Mouse (Mus musculus) adrenal gland, adult (tissue): ENCODE data around the gene Erc2.

Experiments
- DNase-seq, 2 experiments: peaks; one replicate each; pipeline ENCODE4 v3.0.0; 2022 to 2023; ENCODE audit warnings: low spot score in 1 of 2; ENCODE audit not compliant: inconsistent age in 2 of 2

Gene Erc2

DNA sequence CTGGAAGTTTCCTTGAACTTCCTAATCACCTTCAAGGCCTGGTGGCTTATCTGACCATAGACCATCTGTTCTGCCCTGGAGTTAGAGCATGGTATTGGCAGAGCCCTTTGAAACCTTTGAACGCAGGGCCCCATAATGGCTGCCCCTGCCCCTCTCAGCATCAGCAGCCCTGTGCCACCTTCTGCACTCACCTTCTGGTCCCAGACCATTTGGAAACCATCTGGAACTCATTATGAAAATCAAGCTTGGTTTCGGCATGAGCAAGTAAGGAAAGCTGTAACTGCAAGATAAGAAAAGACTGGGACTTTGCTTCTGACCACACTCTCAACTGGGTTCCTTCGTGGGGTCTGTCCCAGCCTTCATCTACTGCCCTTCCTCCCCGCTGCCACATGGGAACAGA, 796.3 kb downstream of the Erc2 start:
- no peak for DNase-seq

DNA sequence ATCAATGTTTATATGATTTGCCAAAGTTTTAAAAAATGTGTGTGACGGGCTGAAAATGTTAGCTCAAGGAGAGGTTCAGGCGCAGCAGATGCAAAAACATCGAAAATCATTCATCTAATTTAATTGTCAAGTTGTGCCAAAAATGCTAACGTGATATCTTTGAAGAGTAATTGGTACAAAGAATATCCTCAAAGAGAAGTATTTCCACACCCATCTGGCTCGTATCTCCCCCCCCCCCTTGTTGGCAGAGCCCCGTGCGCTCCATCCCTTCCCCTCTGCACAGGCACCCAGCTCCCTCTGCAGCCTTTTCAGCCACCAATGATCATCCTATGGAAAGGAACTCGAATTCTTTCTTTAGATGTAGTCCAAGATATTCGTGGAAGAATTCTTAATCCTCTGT, 797.0 kb downstream of the Erc2 start:
- DNase-seq = no peak

DNA sequence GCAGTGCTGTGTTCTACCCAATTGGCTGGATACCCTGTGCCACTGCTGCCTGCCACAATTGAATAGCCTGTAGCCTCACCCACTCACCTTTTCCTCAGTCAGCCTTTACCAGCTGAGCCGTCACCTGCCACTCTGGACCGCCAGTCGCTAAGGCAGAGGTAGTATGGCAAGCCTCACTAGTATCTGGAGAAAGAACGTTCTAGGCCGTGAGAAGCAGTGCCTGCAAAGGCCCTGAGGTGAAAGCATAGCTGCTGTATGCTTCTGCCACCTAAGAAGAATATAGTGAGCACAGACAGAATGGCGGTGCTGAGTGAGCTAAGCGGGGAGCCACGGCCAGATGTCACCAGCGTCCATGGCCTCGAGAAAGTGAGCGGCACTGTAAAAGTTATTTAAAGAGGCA, 798.4 kb downstream of the Erc2 start:
- peak; percentile 42 to 61 for DNase-seq

- no peak for DNase-seq
Measured at GRCm38 (mm10) chr14:28426610-28427009, 804.4 kb downstream of the Erc2 start.

GRCm38 (mm10) chr14:28431703-28432309, 809.6 kb downstream of the Erc2 start:
- DNase-seq = peak in 1 of 2 experiments; percentile 52

DNA sequence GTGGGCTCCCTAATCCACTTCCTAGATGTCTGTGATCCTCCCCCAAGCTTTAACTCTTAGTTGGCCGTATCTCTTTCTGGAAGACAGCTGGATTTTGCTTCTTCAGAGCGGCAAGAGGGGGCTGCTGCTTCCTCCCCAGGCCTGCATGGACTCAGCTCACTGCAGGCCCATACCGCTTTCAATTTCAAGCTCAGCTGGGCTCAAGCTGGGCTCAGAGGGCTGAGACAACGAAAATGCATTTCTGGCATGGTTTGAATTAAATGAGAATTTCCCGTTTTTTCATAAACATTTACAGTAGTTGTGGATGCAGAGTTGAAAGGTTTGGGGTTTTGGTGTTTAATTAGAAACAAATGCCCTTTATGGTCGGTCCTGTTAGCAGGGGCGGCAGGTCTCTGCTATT, 812.8 kb downstream of the Erc2 start:
- DNase-seq = no peak

DNA sequence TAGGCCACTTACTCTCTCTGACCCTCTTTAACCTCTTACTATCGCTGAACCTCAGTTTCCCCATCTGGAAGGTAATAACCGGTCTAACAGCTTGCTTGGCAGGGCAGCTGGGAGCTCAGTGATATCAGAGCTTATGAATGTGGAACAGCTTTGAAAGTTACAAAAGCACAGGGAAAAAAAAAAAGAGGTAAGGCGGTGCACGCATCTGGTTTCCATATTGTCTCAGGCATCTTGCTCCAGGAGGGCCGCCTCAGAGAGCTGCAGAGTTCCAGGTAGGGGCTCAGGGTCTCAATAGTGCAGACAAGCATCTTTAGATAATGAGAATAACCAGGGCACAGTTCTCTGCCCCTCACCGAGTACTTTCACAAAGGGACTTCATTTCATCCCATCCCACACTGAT, 816.9 kb downstream of the Erc2 start:
- DNase-seq = no peak

DNA sequence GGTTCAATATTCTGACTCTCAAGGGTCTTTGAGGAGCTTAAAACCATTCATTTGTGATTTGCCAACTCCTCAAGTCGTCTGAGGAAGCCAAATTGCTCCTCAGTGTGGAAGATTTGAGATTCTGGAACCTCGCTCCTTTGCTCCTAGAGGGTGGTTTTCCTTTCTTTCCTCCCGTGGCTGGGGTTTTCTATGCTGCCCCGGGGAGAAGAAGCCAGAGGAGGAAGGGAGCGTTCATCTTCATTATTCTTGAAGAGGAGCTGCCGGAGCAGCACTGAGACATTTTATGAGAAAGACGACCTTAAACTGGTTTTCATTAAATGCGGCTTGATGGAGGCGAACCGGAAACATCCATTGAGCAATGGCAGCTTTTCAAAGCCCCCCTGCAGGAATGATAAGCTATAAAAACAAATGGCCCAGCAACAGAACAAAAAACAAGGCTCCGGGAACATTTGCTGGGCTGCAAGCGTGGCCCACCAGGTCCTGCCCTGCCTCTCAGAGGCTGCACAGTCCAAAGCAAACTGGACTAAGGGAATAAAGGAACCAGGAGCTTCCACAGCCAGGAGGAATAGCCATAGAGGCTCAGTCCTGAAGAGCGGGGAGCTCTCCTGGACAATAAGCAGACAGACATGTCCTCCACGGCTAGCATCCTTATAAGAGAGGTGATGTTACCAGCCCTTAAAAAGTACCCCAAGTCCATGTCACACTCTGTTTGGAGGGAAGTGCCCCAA, 819.2 kb downstream of the Erc2 start:
- no peak for DNase-seq

- DNase-seq = no peak
Measured at GRCm38 (mm10) chr14:28443254-28443944, 821.2 kb downstream of the Erc2 start.

DNA sequence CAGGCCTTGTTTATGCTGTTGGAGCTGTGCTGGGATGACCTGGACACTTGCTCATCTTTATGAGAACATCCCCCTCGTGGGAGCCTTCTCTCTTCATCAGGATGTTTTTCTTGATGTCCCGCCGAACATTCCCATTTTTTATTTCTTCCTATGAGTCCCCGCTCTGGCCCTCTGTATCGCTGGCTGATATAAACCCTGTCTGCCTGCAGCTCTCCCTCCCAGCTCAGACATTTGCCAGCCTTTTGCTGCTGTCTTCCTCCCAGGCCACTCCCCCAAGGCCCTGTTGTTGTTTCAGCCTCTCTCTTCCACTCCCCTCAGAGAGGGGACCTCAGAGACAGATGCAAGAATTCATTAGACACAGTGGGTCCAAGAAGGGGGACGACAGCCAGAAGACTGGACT, 823.5 kb downstream of the Erc2 start:
- no peak for DNase-seq

DNA sequence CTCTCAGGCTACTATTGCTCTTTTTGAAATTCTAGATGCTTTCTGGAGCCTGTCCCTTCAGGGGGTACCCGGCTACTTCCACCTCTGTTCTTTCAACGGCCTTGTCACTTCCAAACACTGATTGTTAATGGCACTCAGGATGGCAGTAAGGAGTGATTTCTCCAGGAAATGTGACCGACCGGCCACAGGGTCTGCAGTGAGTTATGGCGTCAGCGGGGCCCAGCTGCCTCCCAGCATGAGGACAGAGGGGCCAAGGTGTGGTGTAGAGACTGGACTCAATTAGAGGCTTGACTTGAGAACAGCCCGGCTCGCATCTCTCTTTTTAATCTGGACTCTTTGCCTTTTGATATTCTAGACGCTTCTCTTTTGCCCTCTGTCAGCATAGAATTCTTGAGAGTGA, 829.5 kb downstream of the Erc2 start:
- no peak for DNase-seq

- peak; percentile 88 to 93 for DNase-seq
Measured at GRCm38 (mm10) chr14:28456372-28457076, 834.3 kb downstream of the Erc2 start.

DNA sequence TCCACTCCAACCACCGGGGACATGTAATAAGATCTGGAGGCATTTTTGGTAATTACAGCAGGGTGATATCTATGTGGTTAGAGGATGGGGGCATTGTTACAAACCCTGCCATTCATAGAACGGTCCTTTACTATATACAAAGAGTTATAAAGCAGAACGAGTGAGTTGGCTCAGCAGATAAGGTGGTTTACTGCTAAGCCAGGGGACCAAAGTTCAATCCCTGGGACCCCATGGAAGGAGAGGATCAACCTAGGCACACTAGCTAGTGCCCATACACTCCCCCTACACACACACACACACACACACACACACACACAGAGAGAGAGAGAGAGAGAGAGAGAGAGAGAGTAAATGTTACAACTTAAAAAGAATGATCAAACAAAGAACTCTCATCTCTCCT, 835.2 kb downstream of the Erc2 start:
- DNase-seq = no peak

DNA sequence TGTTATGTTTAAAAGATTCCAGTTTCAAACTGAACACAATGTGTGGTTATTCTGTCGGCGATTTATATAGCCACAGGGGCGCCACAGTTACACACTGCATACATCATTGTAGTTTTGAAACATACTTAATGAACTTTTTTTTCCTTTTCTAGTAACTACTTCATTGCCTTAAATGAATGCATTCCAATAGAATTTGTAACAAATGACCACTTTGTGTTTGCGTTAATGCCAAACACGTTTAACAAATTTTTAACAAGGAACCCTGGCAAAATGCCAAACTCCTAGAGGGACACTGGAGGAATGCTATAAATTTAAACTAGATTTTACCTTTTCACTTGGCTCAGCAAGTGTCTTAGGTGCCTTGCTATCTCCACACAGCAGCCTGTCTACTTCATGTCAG, 845.7 kb downstream of the Erc2 start:
- no peak for DNase-seq

GRCm38 (mm10) chr14:28469696-28470095, 847.5 kb downstream of the Erc2 start:
- DNase-seq = peak in 1 of 2 experiments; percentile 45

DNA sequence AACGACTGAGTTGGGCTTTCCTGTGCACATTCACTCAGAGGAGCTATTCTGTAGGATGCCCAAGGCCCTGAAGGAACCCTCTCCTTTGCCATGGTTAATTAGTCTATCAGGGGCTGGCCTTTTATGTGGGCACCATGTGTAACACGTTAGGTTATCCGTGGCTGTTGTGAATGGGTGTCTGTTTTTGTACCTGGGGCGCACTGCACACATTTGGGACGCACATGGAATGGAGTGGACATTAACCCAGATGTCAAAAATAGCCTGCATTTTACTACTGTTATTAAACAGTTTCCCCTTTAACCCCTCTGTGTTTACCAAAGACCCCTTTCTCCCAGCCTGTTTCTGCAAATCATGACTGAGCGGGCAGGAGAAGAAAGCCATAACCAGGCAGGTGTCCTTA, 848.0 kb downstream of the Erc2 start:
- no peak for DNase-seq

GRCm38 (mm10) chr14:28475012-28475411, 852.8 kb downstream of the Erc2 start:
- no peak for DNase-seq

GRCm38 (mm10) chr14:28475421-28475820, 853.2 kb downstream of the Erc2 start:
- DNase-seq = no peak

DNA sequence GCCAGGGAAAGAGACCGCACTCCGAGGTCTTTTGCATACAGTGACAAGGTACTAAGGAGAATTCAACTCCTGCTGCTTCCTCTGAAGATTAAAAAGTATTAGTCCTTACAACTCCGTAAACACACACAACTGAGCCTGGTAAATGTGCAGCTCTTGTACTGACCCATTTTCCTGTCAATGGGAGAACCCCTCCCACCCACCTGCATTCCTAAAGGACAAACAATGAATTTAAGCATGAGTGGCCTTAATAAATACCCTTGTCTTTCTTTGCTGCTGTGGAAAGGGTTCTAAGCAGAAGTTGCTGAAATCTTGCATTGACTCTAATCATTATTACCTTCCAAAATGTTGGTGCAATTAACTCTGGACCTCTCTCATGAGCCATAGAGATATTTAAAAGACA, 854.5 kb downstream of the Erc2 start:
- DNase-seq = no peak

DNA sequence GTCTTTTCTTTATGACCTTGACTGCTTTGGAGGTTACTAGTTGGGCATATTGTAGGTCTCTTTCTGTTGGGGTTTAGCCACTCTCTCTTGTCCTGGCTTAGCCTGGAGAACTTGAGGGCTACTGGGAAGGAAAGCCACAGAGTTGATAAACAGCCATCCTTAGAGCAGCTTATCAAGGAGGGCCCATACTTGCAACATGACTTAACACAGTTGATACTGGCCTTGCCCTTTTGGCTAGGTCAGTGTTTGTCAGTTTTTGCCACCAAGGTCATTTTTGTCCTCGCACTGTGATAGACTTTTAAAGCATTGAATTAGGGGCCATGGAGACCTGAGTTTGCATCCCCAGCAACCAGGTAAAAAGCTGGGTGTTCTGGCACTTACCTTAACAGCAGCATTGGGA, 858.6 kb downstream of the Erc2 start:
- DNase-seq = peak; percentile 40 to 82

- DNase-seq = no peak
Measured at GRCm38 (mm10) chr14:28493806-28494205, 871.6 kb downstream of the Erc2 start.

DNA sequence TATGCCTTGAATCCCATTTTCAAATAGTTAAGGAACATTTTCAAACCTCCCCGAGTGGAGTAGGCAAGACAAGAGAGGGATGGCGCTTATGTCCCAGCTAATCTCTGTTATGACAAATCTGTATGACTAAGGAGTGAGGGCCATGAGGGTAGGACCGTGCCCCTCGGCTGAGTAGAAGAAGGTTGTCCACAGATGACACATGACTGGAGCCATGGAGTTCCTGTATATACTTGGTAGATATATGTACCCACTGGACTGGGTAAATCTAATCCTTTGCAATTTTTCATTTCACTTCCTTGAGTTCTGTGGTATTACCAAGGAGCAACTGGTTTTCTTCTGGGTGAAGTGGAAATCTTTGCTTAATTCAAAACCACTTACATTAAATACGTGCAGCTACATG, 872.0 kb downstream of the Erc2 start:
- DNase-seq = no peak
